Mouse (Mus musculus) embryo, embryonic 11 days (tissue): ENCODE results near the gene Nrp1.

ENCODE experiments used
- DNase-seq: peaks from one replicate; pipeline ENCODE4 v3.0.0-alpha.2; 2015

Nrp1 gene

DNA sequence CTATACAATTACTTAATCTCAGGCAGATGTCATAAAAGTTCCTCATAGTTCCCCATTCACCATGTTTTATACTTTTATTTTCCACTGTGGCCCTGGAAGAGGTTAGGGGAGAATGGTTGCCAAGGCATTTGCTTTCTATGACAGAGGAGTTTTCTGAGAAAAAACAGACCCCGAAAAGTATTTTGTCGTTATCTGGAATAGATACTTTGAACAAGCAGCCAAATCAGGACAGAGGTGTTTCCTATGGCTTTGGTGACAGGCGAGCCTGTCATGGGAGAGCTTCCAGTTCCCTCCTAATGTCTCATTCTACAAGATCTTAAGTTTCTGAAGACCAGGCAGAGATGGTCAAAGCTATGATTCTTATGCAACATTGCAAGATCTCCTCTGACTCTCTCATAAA is 13.4 kb downstream of the Nrp1 start:
- DNase-seq, result no peak

DNA sequence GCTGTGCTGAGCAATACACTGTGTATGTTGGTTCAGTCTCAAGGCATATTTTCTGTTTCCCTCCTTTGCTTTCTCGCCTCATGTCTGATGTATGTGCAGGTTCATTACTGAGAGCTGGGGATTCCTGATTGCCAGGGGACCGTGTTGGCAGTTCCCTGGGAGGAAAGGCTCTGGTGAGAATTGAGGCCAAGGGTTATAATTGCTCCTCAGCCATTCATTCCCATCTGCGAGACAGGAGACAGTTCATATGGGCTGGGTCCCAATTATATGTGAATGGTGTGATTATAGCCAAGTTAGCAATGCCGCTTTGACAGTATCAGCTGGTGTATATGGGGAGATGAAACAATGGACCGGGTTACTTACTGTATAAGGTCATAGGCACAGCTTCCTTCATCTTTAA is 14.3 kb downstream of the Nrp1 start:
- no peak for DNase-seq

DNA sequence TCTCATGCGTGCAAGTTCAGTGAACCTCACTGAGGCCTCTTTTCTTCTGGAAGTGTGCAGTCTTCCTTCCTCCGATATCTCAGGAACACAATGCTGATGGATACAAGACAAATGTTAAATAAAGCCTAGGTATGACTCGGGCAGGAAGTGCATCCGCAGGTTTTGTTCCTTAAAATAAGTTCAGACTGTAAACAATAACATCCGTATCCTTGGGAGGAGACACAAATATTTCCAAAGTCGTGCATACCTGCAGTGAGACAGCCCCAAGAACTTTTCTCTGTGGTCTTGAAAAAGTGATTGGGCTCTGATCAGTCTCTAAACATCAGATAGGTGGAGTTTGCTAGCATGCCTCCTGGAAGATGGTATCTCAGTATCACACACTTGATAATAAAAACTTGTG is 15.0 kb downstream of the Nrp1 start:
- DNase-seq, result no peak

DNA sequence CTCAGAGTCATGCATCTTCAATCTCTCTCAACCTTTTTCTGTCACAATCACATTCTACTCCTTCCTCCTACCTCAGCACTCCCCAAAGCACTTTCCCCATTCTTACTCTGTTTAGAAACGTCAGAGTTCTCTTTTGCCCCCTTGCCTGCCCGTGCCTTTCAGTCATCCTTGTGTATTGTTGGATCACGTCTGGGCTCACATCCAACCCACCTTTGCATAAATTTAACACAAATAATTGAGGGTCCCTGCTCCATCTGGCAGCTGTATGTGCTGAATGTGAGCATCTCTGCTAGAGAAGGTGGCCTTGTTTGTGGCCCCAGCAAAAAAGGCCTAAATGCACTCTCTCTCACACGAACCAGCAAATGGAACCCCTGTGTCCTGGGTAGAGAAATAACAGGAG is 16.9 kb downstream of the Nrp1 start:
- DNase-seq, result no peak

DNA sequence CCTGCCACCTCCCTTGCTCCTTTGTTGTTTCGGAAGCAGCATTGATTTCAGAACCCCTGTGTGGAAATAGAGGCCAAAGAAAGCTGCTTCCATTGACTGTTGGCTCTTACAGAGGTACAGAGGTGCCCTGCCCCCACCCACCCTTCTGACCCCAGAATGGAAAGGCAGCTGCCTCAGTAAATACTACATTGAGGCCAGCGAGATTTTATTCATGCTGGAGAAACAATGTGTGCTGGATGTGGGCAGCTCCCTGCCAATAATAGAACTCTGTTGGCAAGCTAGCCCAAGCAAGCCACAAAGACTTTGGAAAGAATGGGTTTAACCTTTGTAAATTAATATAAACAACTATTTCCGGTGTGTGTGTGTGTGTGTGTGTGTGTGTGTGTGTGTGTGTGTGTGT is 24.8 kb downstream of the Nrp1 start:
- peak; percentile 37 for DNase-seq

DNA sequence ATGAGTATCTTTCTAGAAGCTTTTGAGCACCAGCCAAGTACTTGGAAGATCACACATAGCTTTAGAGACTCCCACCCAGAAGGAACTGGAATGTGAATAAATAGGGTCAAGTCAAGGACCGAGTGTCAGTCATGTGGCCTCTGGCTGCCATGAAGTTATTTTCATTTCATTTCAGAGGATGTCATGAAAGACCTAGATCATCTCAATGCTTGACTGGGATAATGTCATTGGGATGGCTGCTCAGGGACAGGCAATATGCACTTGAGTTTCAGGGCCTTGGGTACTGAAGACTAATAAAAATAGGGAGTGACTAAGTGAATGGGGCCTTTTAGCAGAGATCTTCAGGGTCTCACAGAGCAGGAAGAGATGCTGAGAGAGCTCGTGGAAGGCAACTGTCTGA is 26.0 kb downstream of the Nrp1 start:
- DNase-seq, result no peak

DNA sequence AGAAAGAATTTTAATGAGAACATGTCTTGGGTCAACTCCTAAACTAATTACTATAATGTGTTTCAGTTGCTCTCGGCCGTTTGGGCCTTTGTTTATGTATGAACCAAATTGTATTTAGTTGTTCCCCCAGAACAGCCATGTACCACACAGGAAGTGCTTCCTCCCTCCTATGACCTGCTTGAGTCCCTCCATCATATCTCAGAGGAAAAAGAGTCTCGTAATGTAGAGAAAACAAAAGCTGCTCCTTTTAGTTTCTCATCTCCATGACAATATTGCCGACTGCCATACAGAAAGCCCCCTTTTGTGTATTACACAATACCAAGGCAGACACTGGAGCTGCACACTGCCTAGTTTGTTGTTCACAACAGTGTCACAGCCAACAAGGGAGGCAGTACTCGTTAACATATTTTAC is 26.5 kb downstream of the Nrp1 start:
- DNase-seq, result no peak

DNA sequence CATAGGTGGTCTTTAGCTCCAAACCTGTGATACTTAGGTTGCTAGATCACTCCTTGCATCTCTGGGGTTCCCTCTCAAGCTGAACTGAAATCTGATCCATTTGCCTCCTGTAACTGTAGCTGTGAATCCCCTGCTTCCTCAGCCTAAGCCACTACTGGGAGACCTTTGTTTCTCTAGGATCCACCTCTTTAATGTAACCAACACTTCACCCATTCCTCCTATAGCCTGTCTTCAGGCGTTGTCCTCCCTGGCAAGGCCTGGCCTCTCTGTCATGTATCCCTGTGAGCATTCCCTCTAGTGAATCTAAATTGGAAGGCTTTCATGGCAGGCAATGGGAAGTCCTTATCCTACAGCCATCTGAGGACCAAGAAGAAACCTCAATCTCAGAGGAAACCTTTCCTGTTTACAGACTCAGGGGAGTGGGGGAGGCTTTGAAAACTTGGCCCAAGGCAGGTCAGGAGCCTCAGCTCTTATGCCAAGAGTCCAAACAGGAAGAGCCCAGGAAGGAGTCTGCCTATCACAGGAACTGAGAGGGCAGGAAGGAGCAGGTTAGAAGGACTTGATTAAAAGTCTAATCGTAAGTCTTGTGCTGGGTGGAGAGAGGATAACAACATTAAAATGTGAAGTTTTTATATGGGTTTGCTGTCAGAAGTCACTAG is 28.7 kb downstream of the Nrp1 start:
- DNase-seq, result no peak

DNA sequence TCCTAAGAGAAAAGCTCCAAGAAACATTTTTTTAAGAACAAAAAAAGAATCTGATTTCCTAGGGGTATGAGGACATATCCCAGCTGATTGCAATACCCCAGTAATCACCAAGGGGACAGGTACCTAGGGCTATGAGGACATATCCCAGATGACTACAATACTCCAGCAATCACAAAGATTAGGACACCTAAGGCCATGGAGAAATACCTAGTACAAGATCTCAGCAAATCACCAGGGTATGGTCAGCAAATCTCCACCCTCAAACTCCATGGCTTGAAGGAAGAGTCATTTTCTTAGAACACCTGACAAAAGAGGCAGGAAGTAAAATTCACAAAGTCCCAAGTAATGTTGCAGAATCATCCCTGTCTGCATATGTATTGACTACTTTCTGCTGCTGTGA is 32.4 kb downstream of the Nrp1 start:
- DNase-seq, result no peak

DNA sequence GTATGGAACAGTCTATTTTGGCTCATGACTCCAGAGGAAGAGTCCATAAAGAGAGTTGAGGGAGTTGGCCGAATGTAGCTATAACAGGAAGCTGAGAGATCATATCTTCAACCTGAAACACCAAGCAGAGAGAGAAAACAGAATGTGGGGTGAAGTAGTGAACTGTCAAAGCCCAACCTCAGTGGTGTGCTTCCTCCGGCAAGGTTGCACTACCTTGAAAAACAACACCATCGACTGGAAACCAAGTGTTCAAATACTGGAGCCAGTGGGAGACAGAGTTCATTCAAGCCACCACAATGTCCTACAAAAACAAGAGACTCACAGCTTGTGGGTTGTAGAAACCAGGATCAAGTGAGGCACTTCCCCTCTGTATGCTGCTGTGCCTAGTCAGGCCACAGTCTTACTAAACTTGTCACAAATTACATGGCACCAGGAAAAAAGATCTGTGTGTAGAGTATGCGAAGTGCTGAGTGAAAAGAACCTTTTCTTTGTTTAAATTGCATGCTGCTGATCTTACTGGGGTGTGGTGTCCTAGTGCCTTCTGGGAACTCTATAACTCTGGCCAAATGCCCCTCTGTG is 32.9 kb downstream of the Nrp1 start:
- no peak for DNase-seq

DNA sequence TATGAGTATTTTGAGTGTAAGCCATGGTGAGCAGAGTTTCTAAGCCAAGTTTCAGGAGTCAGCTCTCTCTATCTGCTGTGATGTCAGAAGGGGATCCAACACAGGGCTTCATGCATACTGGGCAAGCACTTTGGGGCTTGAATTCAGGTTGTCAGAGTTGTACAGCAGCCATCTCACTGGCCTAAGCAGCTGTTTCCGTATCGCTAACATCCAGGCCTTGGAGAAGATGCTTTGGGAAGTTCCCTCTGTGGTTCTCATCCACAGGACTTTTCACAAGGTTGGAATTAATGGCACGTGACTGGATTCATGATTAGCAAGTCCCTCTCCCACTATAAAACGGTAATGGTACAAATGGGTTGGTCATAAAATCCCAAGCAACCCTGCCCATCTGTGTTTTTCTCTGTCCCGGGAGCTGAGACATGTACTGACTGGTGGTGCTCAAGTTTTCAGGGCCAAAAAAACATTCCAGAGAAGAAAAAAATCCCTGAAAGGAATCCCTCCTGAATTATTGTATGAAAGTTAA is 36.3 kb downstream of the Nrp1 start:
- no peak for DNase-seq

DNA sequence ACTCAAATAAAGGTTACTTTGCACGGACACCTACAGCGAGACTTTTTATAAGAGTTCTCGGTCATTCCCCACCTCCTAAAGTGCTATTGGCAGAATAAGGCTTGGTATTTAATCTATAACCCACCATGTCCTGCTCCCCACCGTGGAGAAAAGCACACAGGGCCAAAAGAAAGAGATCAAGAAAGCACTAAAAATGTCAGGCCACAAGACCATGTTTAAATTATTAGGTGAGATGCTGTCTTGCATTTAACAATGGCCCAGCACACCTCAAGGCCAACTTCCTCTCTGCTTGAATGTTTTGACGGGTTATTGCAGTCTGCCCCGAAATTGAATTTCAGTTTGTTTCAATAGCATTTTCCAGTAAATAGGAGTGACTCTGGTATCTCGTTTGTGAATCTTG is 38.6 kb downstream of the Nrp1 start:
- peak; percentile 49 for DNase-seq

DNA sequence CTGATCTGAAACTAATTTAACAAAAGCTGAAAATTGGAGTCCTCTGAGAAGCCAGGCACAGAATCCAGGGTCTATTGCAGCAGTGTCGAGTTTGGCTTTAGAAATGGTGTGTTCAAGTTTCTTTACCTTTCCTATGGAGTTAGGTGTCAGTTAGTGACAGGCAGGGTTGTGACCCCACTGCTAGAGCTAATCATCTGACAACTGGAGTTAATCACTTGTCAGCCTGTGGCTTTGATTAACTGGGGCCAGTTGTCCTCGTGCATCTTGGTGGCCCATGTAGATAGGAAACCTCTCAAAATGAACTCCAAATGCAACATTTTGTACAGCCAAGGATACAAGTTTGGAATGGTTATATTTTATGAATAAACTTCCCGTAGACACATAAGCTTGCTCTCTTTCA is 39.0 kb downstream of the Nrp1 start:
- DNase-seq, result peak; percentile 35

DNA sequence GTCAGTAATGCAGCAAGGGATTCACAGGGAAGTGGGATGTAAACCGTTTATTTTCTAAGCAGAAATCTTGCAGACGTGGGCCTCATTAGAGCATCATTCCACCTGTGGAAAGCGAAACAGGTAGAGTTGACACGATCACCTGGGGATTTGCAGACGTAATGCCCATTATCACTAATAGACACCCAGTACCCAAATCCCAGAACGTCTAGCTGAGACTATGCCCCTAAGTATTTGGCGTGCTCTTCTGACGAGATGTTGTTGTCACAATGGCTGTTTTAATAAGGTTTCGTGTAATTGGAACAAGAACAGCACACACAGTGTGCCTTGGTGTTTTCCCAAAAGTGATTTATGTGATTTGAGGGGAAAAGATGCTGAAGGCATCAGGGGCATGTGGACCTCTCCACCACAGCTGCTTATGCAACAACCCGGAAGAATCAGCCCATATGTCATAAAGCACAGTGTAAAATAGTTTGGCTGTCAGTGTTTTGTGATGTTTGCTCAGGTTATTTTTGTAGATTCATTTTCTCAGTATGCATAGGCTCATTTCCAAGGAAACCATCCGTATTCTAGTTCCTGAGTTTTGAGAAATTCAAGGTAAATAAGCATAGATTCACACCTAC is 40.2 kb downstream of the Nrp1 start:
- DNase-seq, result no peak

DNA sequence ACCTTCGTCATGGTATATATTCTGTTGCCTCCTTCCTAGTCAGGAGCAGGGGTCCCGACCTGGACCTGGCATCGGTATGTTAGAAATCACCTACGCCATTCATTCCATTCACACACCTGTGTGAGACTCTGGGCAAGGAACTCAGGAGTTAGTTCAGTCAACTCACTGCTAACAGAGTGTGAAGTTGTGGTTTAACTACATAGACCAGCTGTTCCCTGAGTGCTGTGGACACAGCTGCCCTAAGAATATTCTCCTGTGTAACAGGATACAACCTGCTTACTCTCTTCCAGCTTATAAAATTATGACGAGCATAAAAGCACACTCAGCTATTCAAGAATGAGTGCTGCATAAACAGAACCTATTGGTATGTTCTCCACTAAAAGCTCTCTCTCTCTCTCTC is 41.9 kb downstream of the Nrp1 start:
- no peak for DNase-seq

DNA sequence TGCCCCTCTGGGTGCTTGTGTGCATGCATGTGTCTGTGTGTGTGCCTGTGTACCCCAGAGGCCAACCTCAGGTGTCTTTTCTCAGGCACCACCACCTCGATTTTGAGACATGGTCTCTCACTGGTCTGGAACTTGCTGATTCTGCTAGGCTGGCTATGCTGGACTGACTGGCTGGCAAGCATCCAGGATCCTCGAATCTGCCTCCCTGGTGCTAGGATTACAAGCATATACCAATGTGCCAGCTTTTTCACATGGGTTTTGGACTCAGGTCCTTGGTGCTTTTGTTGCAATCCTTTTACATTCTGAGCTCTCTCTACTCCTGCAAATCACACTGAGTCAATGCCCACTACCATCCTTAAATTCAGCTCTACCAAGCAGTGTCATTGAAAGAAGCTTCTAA is 46.5 kb downstream of the Nrp1 start:
- no peak for DNase-seq

DNA sequence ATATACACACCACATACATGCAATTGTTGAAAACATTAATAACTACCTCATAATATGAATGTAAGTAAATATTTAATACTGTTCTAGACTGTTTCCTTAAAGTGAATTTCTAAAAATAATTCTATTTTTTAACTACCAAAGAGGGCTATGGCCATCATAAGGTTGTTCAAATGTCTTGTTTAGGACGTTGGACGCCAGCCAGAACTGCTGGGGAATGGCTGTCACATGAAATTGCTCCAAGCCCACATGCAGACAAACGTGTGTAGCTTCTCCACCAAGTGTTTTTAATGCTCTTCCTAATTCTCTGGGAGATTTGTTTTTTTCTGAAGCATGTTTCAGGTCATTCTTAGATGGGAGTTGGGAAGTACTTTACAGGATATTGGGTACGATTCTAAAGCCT is 55.0 kb downstream of the Nrp1 start:
- no peak for DNase-seq

DNA sequence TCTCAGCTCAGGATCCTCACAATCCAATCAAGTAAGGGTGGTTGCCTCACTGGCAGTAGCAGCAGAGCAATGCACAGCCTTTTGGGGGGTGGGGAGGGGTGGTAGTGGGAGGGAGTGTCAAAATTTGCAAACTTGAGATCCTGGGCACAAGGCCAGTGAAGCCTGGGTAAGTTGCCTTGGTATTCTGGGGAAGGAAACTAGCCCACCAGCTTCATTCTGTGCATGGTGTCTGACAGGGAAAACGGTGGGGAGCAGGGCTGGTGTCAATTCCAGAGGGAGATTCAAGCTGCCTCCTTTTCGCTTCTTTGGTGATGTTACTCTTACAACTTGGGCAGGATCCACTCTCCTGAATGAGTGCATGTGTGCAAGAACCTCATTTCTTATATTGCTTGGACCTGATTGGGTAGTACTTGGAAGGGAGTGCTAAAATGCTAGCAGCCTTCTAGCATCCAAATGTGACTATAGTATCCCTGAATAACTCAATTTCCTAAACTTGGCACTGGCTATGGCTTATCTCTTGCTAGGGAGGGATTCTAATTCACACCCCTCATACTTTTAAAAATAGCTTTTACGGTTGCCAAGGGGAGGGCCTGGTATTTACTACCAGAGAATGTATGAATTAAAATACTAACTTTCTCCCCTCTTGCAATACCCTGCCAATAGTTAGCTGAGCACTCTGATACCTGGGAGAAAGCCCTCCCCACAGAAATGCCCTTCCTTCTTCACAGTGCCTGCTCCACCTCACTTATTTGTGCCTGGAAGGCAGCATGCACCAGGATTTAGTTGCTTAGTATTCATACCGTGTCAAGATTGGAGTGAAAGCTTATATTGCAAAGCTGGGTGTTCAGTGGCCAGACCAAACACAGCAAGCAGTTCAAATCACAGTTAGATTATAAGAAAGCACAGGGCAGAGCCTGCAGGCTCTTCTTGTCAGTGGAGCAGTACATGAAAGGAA is 57.6 kb downstream of the Nrp1 start:
- no peak for DNase-seq

DNA sequence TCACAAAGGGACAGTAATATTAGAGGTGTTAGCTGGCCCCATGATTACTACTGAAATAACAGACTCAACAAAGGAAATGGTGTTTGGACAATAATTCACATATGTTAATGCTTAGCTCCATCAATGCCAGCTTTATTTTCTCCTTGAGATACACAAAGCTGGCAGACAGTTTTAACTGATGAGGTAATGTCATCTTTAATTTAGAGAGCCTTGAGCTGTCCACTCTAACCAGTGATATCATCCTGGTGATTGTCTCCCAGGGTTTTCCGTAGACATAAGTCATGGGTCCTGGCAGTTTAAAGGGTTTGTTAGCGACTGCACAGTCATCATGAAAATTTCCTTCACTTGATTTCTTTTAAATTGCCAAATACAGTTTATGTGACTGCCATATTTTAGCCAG is 58.5 kb downstream of the Nrp1 start:
- DNase-seq, result no peak

DNA sequence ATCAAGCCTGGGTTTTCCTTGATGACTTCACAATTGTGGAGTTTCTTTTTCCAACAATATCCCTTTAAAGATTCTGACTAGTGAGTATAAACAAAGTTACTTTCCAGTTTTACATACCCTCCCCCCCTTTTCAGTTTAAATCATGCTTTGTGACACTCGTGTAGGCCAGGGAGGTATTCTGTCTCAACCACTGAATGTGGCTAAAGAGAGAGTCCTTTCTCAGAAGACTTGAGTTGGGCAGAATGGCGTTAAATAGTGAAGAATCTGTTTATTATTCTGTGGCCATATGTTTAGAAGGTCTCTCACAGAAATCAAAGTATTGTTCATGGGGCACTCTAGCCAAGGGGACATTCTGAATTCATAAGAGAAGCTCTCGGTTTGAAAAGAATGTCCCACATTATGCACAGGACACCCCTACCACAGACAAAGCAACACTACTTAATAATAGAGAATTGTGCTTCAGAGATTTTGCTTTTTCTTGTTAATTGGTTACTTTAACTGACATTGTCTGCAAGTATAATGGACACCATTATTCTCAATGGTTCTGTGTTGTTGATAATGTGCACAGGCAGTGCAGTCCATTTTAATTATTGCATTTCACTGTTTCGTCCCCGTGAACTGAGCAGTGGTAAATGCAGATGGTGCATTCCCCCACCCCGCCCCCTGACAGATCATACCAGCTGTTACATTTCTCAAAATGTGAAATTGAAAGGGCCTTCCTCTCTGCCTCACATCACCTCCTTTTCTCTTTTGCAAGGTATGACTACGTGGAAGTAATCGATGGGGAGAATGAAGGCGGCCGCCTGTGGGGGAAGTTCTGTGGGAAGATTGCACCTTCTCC is 59.8 kb downstream of the Nrp1 start:
- DNase-seq, result no peak

DNA sequence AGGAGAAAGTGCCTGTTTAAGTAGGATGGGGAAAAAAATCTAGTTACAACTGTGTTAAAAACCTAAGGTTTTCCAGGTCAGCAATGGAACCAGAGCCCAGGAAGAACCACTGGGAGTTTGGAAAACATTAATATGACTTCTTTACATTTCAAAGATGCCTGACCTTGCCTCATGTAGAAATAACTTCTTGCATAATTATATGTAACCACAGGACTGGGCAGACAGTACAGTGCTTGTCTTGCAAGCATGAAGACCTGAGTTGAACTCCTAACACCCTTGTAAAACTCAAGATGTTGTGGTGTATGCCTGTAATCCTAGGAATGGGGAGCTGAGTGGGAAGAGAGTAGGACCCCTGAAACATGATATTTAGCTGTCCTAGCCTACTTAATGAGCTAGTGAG is 61.6 kb downstream of the Nrp1 start:
- no peak for DNase-seq

DNA sequence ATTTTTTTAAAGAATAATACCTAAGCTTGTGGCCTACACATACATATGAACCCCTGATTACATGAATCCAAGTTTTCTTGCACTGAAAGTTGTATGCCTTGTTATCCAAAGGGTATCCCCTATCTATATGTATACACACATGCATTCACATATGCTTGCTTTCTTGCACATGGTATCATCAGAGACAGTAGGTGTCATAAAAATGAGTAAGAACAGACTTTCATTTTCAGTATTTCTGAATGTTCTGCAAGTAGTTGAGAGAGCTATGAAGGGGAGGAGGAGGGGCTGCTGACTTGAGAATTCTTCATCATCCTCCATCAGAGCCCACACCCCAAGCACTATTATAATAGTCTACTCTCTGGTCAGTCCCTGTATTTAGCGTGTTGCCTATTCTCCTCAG is 62.0 kb downstream of the Nrp1 start:
- no peak for DNase-seq

DNA sequence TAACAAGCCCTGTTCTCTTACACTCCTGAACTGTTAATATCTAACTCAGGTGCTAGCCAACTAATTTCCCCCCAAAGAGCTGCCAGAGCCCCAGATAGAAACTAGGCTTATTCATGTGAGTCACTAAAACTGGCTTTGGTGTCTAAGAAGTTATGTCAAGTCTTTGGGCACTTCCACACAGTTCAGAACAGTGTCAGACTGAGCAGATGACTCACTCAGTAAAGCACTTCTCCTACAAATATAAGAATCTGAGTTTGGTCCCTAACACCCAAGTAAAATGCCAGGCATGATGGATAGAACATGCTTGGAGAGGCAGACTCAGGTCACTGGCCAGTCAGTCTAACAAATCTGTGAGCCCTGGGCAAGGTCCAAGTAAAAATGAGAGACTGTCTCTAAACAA is 65.4 kb downstream of the Nrp1 start:
- no peak for DNase-seq
